Mouse (Mus musculus) gastrocnemius, adult 2 months (tissue): ENCODE results near the gene Pygb. TPM values are rescaled to one million over a fixed set of nuclear protein-coding genes. Genes with fewer than 3 reads are reported as not detected.
A peak's percentile ranks its signal among the peaks of the same experiment; 100 is the strongest.

Experiments used
- DNase-seq: peaks from one replicate; pipeline ENCODE4 v3.0.0; 2022
- H3K27ac ChIP-seq: fragments of 200-600 bp; 2 replicates; pipeline ENCODE4 v1.8.1; 2022; ENCODE audit warnings: mild to moderate bottlenecking
- H3K4me3 ChIP-seq: fragments of 200-600 bp; 2 replicates; pipeline ENCODE4 v1.8.1; 2022; ENCODE audit warnings: mild to moderate bottlenecking, moderate library complexity
- CTCF ChIP-seq: fragments of 200-600 bp; IDR thresholded peaks from 2 replicates; pipeline ENCODE4 v1.8.1; 2022; ENCODE audit warnings: antibody characterized with exemption, mild to moderate bottlenecking, moderate library complexity
- intact Hi-C: fragments of 180-260 bp; cut with DNase I; formaldehyde crosslinking; loops from one replicate; pipeline ENCODE4 v1.15.1; 2025
- total RNA-seq, 2 experiments: library from RNA; stranded (reverse); gene quantifications; 2 replicates each; pipeline ENCODE4 v1.2.3; 2021

Pygb gene
- total RNA-seq, 2 experiments from 2014 or later, result 4.9 to 5.5 TPM

- TF ChIP-seq CTCF, result no peak
- intact Hi-C loops, result no loop called here
- H3K27ac ChIP-seq, result no peak overlapping the region
- H3K4me3 ChIP-seq, result no peak overlapping the region
- no peak for DNase-seq
Observed at GRCm38 (mm10) chr2:150834616-150835015, 48.1 kb downstream of the Pygb start.

- Histone ChIP-seq H3K27ac (no peak overlapping the region), H3K4me3 (no peak overlapping the region)
- no peak for DNase-seq
- intact Hi-C loops, result no loop called here
- no peak for TF ChIP-seq CTCF
Observed at GRCm38 (mm10) chr2:150835975-150836374, 49.4 kb downstream of the Pygb start.

- TF ChIP-seq CTCF, result no peak
- Histone ChIP-seq H3K4me3 (no peak overlapping the region), H3K27ac (no peak overlapping the region)
- intact Hi-C loops, result no loop called here
- DNase-seq, result no peak
Observed at GRCm38 (mm10) chr2:150836906-150837305, 50.4 kb downstream of the Pygb start.

- no peak for TF ChIP-seq CTCF
Observed at GRCm38 (mm10) chr2:150837781-150838180, 51.2 kb downstream of the Pygb start.

GRCm38 (mm10) chr2:150839686-150840471 is 53.3 kb downstream of the Pygb start:
- DNase-seq, result peak; percentile 42
- no peak for TF ChIP-seq CTCF
- Histone ChIP-seq H3K27ac (peak overlapping the region; percentile 20), H3K4me3 (no peak overlapping the region)
- intact Hi-C loops, result no loop called here

More at GRCm38 (mm10) chr2:150837781-150838180, 51.2 kb downstream of the Pygb start:
- H3K4me3 ChIP-seq, result no peak overlapping the region
- intact Hi-C loops, result no loop called here
- no peak for DNase-seq
- no peak overlapping the region; the same call in 1 of the 2 replicates for H3K27ac ChIP-seq

GRCm38 (mm10) chr2:150841109-150841508 is 54.6 kb downstream of the Pygb start:
- no peak for DNase-seq
- intact Hi-C loops, result no loop called here
- no peak for TF ChIP-seq CTCF
- Histone ChIP-seq H3K27ac (peak overlapping the region; percentile 40; the same call in 1 of the 2 replicates), H3K4me3 (no peak overlapping the region)

GRCm38 (mm10) chr2:150842049-150842461 is 55.5 kb downstream of the Pygb start:
- H3K4me3 ChIP-seq, result no peak overlapping the region
- TF ChIP-seq CTCF, result no peak
- intact Hi-C loops, result no loop called here
- no peak for DNase-seq
- H3K27ac ChIP-seq, result peak overlapping the region; percentile 43; the same call in 1 of the 2 replicates

- no peak for DNase-seq
- intact Hi-C loops, result no loop called here
- Histone ChIP-seq H3K4me3 (no peak overlapping the region), H3K27ac (peak overlapping the region; percentile 51)
- no peak for TF ChIP-seq CTCF
Observed at GRCm38 (mm10) chr2:150844798-150845197, 58.3 kb downstream of the Pygb start.

- H3K4me3 ChIP-seq, result no peak overlapping the region
- no peak for DNase-seq
- no peak overlapping the region for H3K27ac ChIP-seq
- no peak for TF ChIP-seq CTCF
- intact Hi-C loops, result no loop called here
Observed at GRCm38 (mm10) chr2:150847436-150847995, 61.0 kb downstream of the Pygb start.

GRCm38 (mm10) chr2:150851251-150851650 is 64.7 kb downstream of the Pygb start:
- Histone ChIP-seq H3K27ac (no peak overlapping the region), H3K4me3 (no peak overlapping the region)
- DNase-seq, result no peak
- TF ChIP-seq CTCF, result no peak
- intact Hi-C loops, result no loop called here

- no peak for DNase-seq
- no peak for TF ChIP-seq CTCF
- H3K4me3 ChIP-seq, result no peak overlapping the region
- intact Hi-C loops, result no loop called here
- H3K27ac ChIP-seq, result no peak overlapping the region
Observed at GRCm38 (mm10) chr2:150855186-150855585, 68.7 kb downstream of the Pygb start.

GRCm38 (mm10) chr2:150858724-150859487 is 72.4 kb downstream of the Pygb start:
- no peak for DNase-seq
- no peak overlapping the region for H3K4me3 ChIP-seq
- intact Hi-C loops, result no loop called here
- no peak for TF ChIP-seq CTCF
- no peak overlapping the region for H3K27ac ChIP-seq

GRCm38 (mm10) chr2:150859709-150860470 is 73.4 kb downstream of the Pygb start:
- no peak for DNase-seq
- intact Hi-C loops, result no loop called here

More at GRCm38 (mm10) chr2:150859709-150860470, 73.4 kb downstream of the Pygb start:
- no peak overlapping the region for H3K4me3 ChIP-seq
- no peak for TF ChIP-seq CTCF
- no peak overlapping the region for H3K27ac ChIP-seq
